Mouse (Mus musculus): Measurements from ENCODE around the gene Pmf1. TPM values are rescaled to one million over a fixed set of nuclear protein-coding genes. Genes with fewer than 3 reads are reported as not detected.
"Not testable (repeated sequence)": the region's sequence is repeated elsewhere in the genome, so short reads cannot be mapped to it uniquely, and the experiment has no call there.

Pmf1 gene
- polyA plus RNA-seq, 1 experiment from 2014 or later, result 77.7 TPM

- Histone ChIP-seq H3K4me1 (replicated peaks) (no peaks in the 10 kb centered on the region), H3K4me2 (no peak overlapping the region), H3K4me3 (replicated peaks) (no peak overlapping the region), H3K27ac (replicated peaks) (no peak overlapping the region), H3K9ac (no peak overlapping the region), H3K36me3 (replicated peaks) (peaks cover 55% of the 10 kb centered on the region), H3K27me3 (no peaks in the 10 kb centered on the region), H3K9me3 (replicated peaks) (no peaks in the 10 kb centered on the region)
- WGBS (ENCODE audit: insufficient replicate concordance), result 82% methylated on average over 9 of the region's 9 CpGs
- no peak for ATAC-seq (ENCODE audit: insufficient read depth)
Observed at GRCm38 (mm10) chr3:88393776-88394375, 16.3 kb downstream of the Pmf1 start.

- 79% methylated on average over 5 of the region's 5 CpGs for WGBS (ENCODE audit: insufficient replicate concordance)
- no peak within 1 kb of the TSS for H3K27ac ChIP-seq (replicated peaks)
- H3K4me2 ChIP-seq, result no peak within 1 kb of the TSS
- H3K9ac ChIP-seq, result no peak within 1 kb of the TSS
- ATAC-seq (ENCODE audit: insufficient read depth), result no peak
- no peaks in the 10 kb centered on the region for H3K36me3 ChIP-seq (replicated peaks)
- peaks cover 4% of the 10 kb centered on the region; the same call in 1 of the 2 replicates for H3K4me1 ChIP-seq (replicated peaks)
- no peaks in the 10 kb centered on the region for H3K27me3 ChIP-seq
- H3K9me3 ChIP-seq (replicated peaks), result no peaks in the 10 kb centered on the region
- no peak within 1 kb of the TSS for H3K4me3 ChIP-seq (replicated peaks)
Observed at GRCm38 (mm10) chr3:88384364-88384763, 25.8 kb downstream of the Pmf1 start, which contains the start of gene Bglap. Gene Bglap (minus strand): TSS chr3:88384464.

GRCm38 (mm10) chr3:88382383-88382782 lies 27.7 kb downstream of the Pmf1 start:
- WGBS (ENCODE audit: insufficient replicate concordance), result 22% methylated on average over 1 of the region's 7 CpGs
- ATAC-seq (ENCODE audit: insufficient read depth); H3K9me3 ChIP-seq (replicated peaks); H3K27ac ChIP-seq (replicated peaks); H3K36me3 ChIP-seq (replicated peaks); H3K4me3 ChIP-seq (replicated peaks); H3K9ac ChIP-seq; H3K4me2 ChIP-seq; H3K4me1 ChIP-seq (replicated peaks); H3K27me3 ChIP-seq: not testable (repeated sequence)

- WGBS (ENCODE audit: insufficient replicate concordance), result 8% methylated on average over 22 of the region's 22 CpGs
- H3K9ac ChIP-seq, result not testable (repeated sequence)
- peak; percentile 68 for ATAC-seq (ENCODE audit: insufficient read depth)
Observed at GRCm38 (mm10) chr3:88381389-88382315, 28.5 kb downstream of the Pmf1 start.

DNA sequence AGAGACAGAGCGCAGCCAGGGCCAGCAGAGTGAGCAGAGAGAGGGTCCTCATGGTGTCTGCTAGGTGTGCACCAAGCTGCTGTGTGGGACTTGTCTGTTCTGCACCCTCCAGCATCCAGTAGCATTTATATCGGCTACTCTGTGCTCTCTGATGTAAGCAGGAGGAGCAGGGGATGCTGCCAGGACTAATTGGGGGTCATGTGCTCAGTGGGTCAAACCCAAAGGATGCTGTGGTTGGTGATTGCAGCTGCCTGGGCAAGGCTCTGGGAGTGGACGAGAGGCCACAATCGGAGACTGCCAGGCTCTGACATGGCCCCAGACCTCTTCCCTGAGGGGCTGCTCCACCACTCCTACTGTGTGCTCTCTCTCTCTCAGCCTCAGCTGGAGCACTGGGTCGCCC lies 31.5 kb downstream of the Pmf1 start, which contains the start of gene Bglap2:
TSS of gene Bglap2 (minus strand) at position 101 of the 400 bp plus-strand sequence.
- 60% methylated on average over 5 of the region's 5 CpGs for WGBS (ENCODE audit: insufficient replicate concordance)
- not testable (repeated sequence) for H3K4me1 ChIP-seq (replicated peaks); H3K36me3 ChIP-seq (replicated peaks); H3K9ac ChIP-seq; H3K27ac ChIP-seq (replicated peaks); H3K4me3 ChIP-seq (replicated peaks); H3K27me3 ChIP-seq; H3K9me3 ChIP-seq (replicated peaks); ATAC-seq (ENCODE audit: insufficient read depth); H3K4me2 ChIP-seq

More at GRCm38 (mm10) chr3:88381389-88382315, 28.5 kb downstream of the Pmf1 start:
- H3K4me2 ChIP-seq, result peak overlapping the region; percentile 52
- not testable (repeated sequence) for H3K27me3 ChIP-seq; H3K4me1 ChIP-seq (replicated peaks); H3K36me3 ChIP-seq (replicated peaks); H3K27ac ChIP-seq (replicated peaks); H3K9me3 ChIP-seq (replicated peaks)
- H3K4me3 ChIP-seq (replicated peaks), result 0 out of 2 replicates have a peak overlapping the region, but pooled peaks have one; percentile 7

DNA sequence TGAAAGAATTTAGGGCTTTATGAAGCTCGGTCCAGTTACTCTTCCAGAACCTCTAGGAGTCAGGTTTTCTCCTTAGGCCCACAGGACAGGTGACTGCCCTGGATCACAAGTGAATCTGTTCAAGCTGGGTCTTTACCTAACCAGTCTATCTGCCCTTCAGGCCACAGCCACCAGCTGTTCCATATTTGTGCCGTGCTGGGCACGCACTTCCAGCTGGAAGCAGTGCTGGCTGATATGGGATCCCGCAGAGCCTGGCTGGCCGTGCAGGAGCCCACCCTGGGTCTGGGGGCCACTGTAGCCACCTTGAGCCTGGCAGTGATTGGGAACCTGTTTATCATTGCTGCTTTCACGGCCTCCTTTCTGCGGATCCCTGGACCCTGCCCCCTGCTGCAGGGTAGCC lies 33.5 kb downstream of the Pmf1 start:
- H3K9me3 ChIP-seq (replicated peaks); H3K36me3 ChIP-seq (replicated peaks); H3K27me3 ChIP-seq; ATAC-seq (ENCODE audit: insufficient read depth); H3K4me1 ChIP-seq (replicated peaks); H3K27ac ChIP-seq (replicated peaks); H3K9ac ChIP-seq; H3K4me3 ChIP-seq (replicated peaks): not testable (repeated sequence)
- WGBS (ENCODE audit: insufficient replicate concordance), result 42% methylated on average over 7 of the region's 7 CpGs
- H3K4me2 ChIP-seq, result peak overlapping the region; percentile 54

GRCm38 (mm10) chr3:88375750-88376626 lies 34.1 kb downstream of the Pmf1 start:
- not testable (repeated sequence) for H3K36me3 ChIP-seq (replicated peaks); H3K9me3 ChIP-seq (replicated peaks); H3K27me3 ChIP-seq; H3K4me1 ChIP-seq (replicated peaks); H3K9ac ChIP-seq; H3K27ac ChIP-seq (replicated peaks); H3K4me3 ChIP-seq (replicated peaks)
- H3K4me2 ChIP-seq, result peak overlapping the region; percentile 54
- 12% methylated on average over 19 of the region's 19 CpGs for WGBS (ENCODE audit: insufficient replicate concordance)
- peak; percentile 74 for ATAC-seq (ENCODE audit: insufficient read depth)

DNA sequence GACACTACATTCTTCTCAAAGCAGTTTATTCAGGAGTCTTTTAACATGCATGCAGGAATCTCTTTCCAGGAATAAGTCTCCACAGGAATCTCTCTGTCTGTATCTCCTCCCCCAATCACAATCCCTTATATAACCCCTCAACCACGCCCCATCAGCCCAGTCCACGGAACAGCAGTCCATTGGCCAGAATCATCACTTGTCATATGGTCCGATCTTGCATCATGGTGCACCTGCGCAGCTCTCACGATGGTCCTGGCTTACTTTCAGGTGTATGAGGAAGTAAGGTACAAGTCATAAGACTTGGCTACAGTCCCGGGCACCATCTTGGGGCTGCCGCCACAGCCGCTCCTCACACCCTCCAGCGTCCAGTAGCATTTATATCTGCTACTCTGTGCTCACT lies 37.5 kb downstream of the Pmf1 start, which contains the start of gene Bglap3:
TSS of gene Bglap3 (minus strand) at position 101 of the 400 bp plus-strand sequence.
- not testable (repeated sequence) for H3K4me2 ChIP-seq; H3K36me3 ChIP-seq (replicated peaks); H3K9me3 ChIP-seq (replicated peaks); H3K4me3 ChIP-seq (replicated peaks); ATAC-seq (ENCODE audit: insufficient read depth); H3K9ac ChIP-seq; H3K4me1 ChIP-seq (replicated peaks); H3K27ac ChIP-seq (replicated peaks); H3K27me3 ChIP-seq
- 79% methylated on average over 9 of the region's 9 CpGs for WGBS (ENCODE audit: insufficient replicate concordance)

GRCm38 (mm10) chr3:88368511-88368910 lies 41.6 kb downstream of the Pmf1 start:
- H3K9ac ChIP-seq; H3K4me2 ChIP-seq; H3K4me3 ChIP-seq (replicated peaks); H3K9me3 ChIP-seq (replicated peaks); ATAC-seq (ENCODE audit: insufficient read depth); H3K36me3 ChIP-seq (replicated peaks); H3K27ac ChIP-seq (replicated peaks): not testable (repeated sequence)
- Histone ChIP-seq H3K27me3 (peaks cover 36% of the 10 kb centered on the region), H3K4me1 (replicated peaks) (peaks cover 33% of the 10 kb centered on the region)
- 63% methylated on average over 7 of the region's 7 CpGs for WGBS (ENCODE audit: insufficient replicate concordance)

DNA sequence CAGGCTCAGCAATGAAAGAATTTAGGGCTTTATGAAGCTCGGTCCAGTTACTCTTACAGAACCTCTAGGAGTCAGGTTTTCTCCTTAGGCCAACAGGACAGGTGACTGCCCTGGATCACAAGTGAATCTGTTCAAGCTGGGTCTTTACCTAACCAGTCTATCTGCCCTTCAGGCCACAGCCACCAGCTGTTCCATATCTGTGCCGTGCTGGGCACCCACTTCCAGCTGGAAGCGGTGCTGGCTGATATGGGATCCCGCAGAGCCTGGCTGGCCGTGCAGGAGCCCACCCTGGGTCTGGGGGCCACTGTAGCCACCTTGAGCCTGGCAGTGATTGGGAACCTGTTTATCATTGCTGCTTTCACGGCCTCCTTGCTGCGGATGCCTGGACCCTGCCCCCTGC lies 42.6 kb downstream of the Pmf1 start:
- not testable (repeated sequence) for H3K4me2 ChIP-seq; H3K36me3 ChIP-seq (replicated peaks); ATAC-seq (ENCODE audit: insufficient read depth); H3K4me3 ChIP-seq (replicated peaks); H3K9me3 ChIP-seq (replicated peaks); H3K27ac ChIP-seq (replicated peaks); H3K9ac ChIP-seq
- WGBS (ENCODE audit: insufficient replicate concordance), result 48% methylated on average over 3 of the region's 7 CpGs
- Histone ChIP-seq H3K27me3 (peaks cover 36% of the 10 kb centered on the region), H3K4me1 (replicated peaks) (peaks cover 43% of the 10 kb centered on the region)

Data from liver, embryonic 15.5 days (tissue).